Comparison of ENCODE assay signal across 8 mouse cellular contexts in the genomic region with DNA sequence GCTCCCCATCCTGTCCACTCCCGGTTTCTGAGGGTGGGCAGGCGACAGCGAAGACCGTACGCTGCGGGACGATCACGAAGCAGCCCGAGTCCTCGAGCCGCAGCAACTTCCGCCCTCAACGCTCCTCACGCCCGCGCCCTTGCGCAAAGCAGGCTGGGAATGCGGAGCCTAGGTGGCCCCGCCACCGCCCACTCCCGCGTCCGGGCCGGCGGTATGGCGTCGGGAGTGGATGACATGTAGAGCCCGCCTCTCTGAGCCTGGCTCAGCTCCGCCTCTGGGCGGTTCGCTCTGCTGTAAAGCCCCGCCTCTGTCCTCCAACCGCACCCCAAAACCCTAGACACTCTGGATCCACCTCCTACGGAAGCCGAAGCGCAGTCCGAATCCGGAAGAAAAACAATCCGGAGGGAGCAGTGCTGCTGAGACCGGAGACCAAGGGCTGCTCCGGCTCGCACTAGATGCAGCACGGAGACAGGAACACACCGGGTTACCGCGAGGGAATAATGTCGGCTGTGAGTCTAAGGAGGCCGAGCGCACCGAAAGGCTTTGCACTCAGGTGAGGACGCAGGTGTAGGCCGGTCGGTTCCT. TPM values are rescaled to one million over a fixed set of nuclear protein-coding genes. Genes with fewer than 3 reads are reported as not detected.
DNase-seq lines count a peak whose midpoint lies in the region; ATAC-seq and TF ChIP-seq lines count a peak whose summit lies in the region.

A gene (plus strand): TSS at position 344 of the 585 bp plus-strand sequence.

- H3K79me2 ChIP-seq in heart, adult 2 months (replicated peaks; ENCODE audit: control insufficient read depth, insufficient read depth, low read length), result no peaks in the 10 kb centered on the region; the same call in 1 of the 2 replicates

- 0 out of 2 replicates have a peak, but pooled peaks cover 14% of the 10 kb centered on the region for H3K4me1 ChIP-seq in embryonic facial prominence, embryonic 14.5 days (ENCODE audit: control insufficient read depth, insufficient read depth, low read length)
- H3K4me1 ChIP-seq in heart, adult 2 months (ENCODE audit: control insufficient read depth, insufficient read depth, low read length), result peaks cover 20% of the 10 kb centered on the region
- H3K4me1 ChIP-seq in limb, embryonic 13.5 days, result peaks cover 24% of the 10 kb centered on the region
- peaks cover 21% of the 10 kb centered on the region for H3K4me1 ChIP-seq in midbrain, embryonic 16.5 days (ENCODE audit: control insufficient read depth, insufficient read depth, low read length)

- intact Hi-C loops in heart, adult 2 months (cut with DNase I), result loop anchor here (1.0 kb wide), 1 partner anchor 21 kb away; no protein-coding TSS in a partner anchor

- H3K27ac ChIP-seq in embryonic facial prominence, embryonic 14.5 days (replicated peaks; ENCODE audit: low read depth, low read length), result peak within 1 kb of the TSS; percentile 84
- peak within 1 kb of the TSS; percentile 85 for H3K27ac ChIP-seq in heart, adult 2 months
- H3K27ac ChIP-seq in limb, embryonic 13.5 days, result peak within 1 kb of the TSS; percentile 70
- H3K27ac ChIP-seq in midbrain, embryonic 16.5 days (ENCODE audit: low read length), result peak within 1 kb of the TSS; percentile 81

- no peak for TF ChIP-seq CTCF in heart, adult 2 months (IDR thresholded peaks at IDR 0.05)

- peak within 1 kb of the TSS; percentile 89 for H3K4me2 ChIP-seq in embryonic facial prominence, embryonic 14.5 days (ENCODE audit: low read depth, low read length)
- H3K4me2 ChIP-seq in limb, embryonic 13.5 days (replicated peaks), result peak within 1 kb of the TSS; percentile 87
- H3K4me2 ChIP-seq in midbrain, embryonic 16.5 days (ENCODE audit: low read length), result peak within 1 kb of the TSS; percentile 92

- peak; percentile 98 for DNase-seq in 3T3-L1 (ENCODE audit: low read depth, low spot score)
- DNase-seq in adrenal gland, postnatal 4 days (ENCODE audit: low spot score in 2 of 2), result peak; percentile 81 to 89
- peak; percentile 99 for DNase-seq in embryonic facial prominence, embryonic 14.5 days (ENCODE audit: low spot score)
- peak; percentile 97 to 99 for DNase-seq in heart, adult 2 months
- DNase-seq in kidney, adult 8-10 months, result peak; percentile 98
- peak; percentile 86 to 96 for DNase-seq in spleen, postnatal 10 days (ENCODE audit: low spot score in 2 of 2)

- TF ChIP-seq POLR2A in heart, adult 2 months (IDR thresholded peaks at IDR 0.05; ENCODE audit: insufficient read depth, low read depth, low read length), result peak; percentile 92

- H3K9me3 ChIP-seq in embryonic facial prominence, embryonic 14.5 days (ENCODE audit: control insufficient read depth, low read length), result no peaks in the 10 kb centered on the region
- no peaks in the 10 kb centered on the region for H3K9me3 ChIP-seq in limb, embryonic 13.5 days
- H3K9me3 ChIP-seq in midbrain, embryonic 16.5 days (replicated peaks; ENCODE audit: control insufficient read depth, low read length, poor library complexity, severe bottlenecking), result no peaks in the 10 kb centered on the region

- peak within 1 kb of the TSS; percentile 71 for H3K4me3 ChIP-seq in embryonic facial prominence, embryonic 14.5 days (ENCODE audit: low read depth, low read length)
- H3K4me3 ChIP-seq in heart, adult 2 months, result peak within 1 kb of the TSS; percentile 64
- peak within 1 kb of the TSS; percentile 65 for H3K4me3 ChIP-seq in limb, embryonic 13.5 days
- peak within 1 kb of the TSS; percentile 79 for H3K4me3 ChIP-seq in midbrain, embryonic 16.5 days (ENCODE audit: low read depth, low read length)

- peak within 1 kb of the TSS; percentile 74 for H3K9ac ChIP-seq in embryonic facial prominence, embryonic 14.5 days (ENCODE audit: low read depth, low read length)
- H3K9ac ChIP-seq in heart, adult 2 months (ENCODE audit: low read depth, low read length), result peak within 1 kb of the TSS; percentile 83
- H3K9ac ChIP-seq in limb, embryonic 13.5 days, result peak within 1 kb of the TSS; percentile 79
- peak within 1 kb of the TSS; percentile 69 for H3K9ac ChIP-seq in midbrain, embryonic 16.5 days (ENCODE audit: low read depth, low read length)

- ATAC-seq in embryonic facial prominence, embryonic 14.5 days (ENCODE audit: low read depth), result peak; percentile 99
- peak; percentile 100 for ATAC-seq in limb, embryonic 13.5 days (ENCODE audit: low FRiP score, low read depth)
- peak; percentile 99 for ATAC-seq in midbrain, embryonic 16.5 days

- H3K36me3 ChIP-seq in embryonic facial prominence, embryonic 14.5 days (ENCODE audit: control insufficient read depth, insufficient read depth, low read length), result peaks cover 38% of the 10 kb centered on the region
- peaks cover 8% of the 10 kb centered on the region for H3K36me3 ChIP-seq in heart, adult 2 months (ENCODE audit: control insufficient read depth, insufficient read depth, low read length)
- H3K36me3 ChIP-seq in limb, embryonic 13.5 days, result peaks cover 37% of the 10 kb centered on the region
- H3K36me3 ChIP-seq in midbrain, embryonic 16.5 days (ENCODE audit: control insufficient read depth, insufficient read depth, low read length), result peaks cover 15% of the 10 kb centered on the region

- TF ChIP-seq EP300 in heart, adult 2 months (IDR thresholded peaks at IDR 0.05; ENCODE audit: insufficient read depth, low read depth, low read length), result peak; percentile 68

- no peaks in the 10 kb centered on the region for H3K27me3 ChIP-seq in embryonic facial prominence, embryonic 14.5 days (replicated peaks; ENCODE audit: control insufficient read depth, insufficient read depth, low read length)
- H3K27me3 ChIP-seq in heart, adult 2 months (ENCODE audit: control insufficient read depth, insufficient read depth, low read length), result no peaks in the 10 kb centered on the region
- H3K27me3 ChIP-seq in limb, embryonic 13.5 days, result no peaks in the 10 kb centered on the region
- H3K27me3 ChIP-seq in midbrain, embryonic 16.5 days (ENCODE audit: control insufficient read depth, insufficient read depth, low read depth, low read length), result no peaks in the 10 kb centered on the region

- under 1% methylated on average over 43 of the region's 53 CpGs for WGBS in embryonic facial prominence, embryonic 14.5 days
- whole genome bisulfite sequencing in heart, adult 2 months, result under 1% methylated on average over 53 of the region's 53 CpGs
- WGBS in limb, embryonic 13.5 days, result under 1% methylated on average over 53 of the region's 53 CpGs
- WGBS in midbrain, embryonic 16.5 days, result under 1% methylated on average over 53 of the region's 53 CpGs

RNA-seq across cellular contexts. Expression of the gene that starts here (rescaled TPM):
- total RNA-seq in adrenal gland, postnatal 4 days (2021), result 10 to 100 TPM; 59.8 to 64.4 TPM
- polyA plus RNA-seq in embryonic facial prominence, embryonic 14.5 days (2014; fragmentation: Nextera tagmentation; extraction: Ambion mirVana), result 23.7 and 29.2 TPM in 2 replicates
- 10 to 100 TPM; 24.5 to 30.2 TPM for total RNA-seq in heart, adult 2 months (2021)
- 42.8 and 59.8 TPM in 2 replicates for polyA plus RNA-seq in heart, adult 2 months (2012; rRNA removed)
- 21.1 and 22.0 TPM in 2 replicates for polyA plus RNA-seq in limb, embryonic 13.5 days (2015; fragmentation: Nextera tagmentation; extraction: Ambion mirVana)
- 40.0 and 40.2 TPM in 2 replicates for polyA plus RNA-seq in midbrain, embryonic 16.5 days (2015; fragmentation: Nextera tagmentation; extraction: Ambion mirVana)

Comparison
In these comparisons a context has a peak if more than half of its experiments do, and no peak if none do; other contexts are left out.
1. Peak in every context shown above with its lines: DNase-seq, ATAC-seq, H3K4me3 ChIP-seq and H3K27ac ChIP-seq.